Mouse (Mus musculus) myocyte (in vitro differentiated cells): Measurements from ENCODE around the gene Ppp2r5e.

Source experiments
- CEBPB ChIP-seq: IDR thresholded peaks from 2 replicates; pipeline ENCODE4 v1.6.1; 2011; ENCODE audit warnings: mild to moderate bottlenecking, moderate library complexity; ENCODE audit not compliant: poor library complexity, insufficient read depth, severe bottlenecking
- E2F4 ChIP-seq: IDR thresholded peaks from one replicate; pipeline ENCODE4 v1.6.1; 2011; ENCODE audit warnings: mild to moderate bottlenecking, control low read depth, moderate library complexity; ENCODE audit not compliant: insufficient read depth
- MAX ChIP-seq: IDR thresholded peaks from one replicate; pipeline ENCODE4 v1.6.1; 2011; ENCODE audit warnings: low read depth, mild to moderate bottlenecking, control low read depth
- MYOD1 ChIP-seq, 3 experiments: IDR thresholded peaks; one replicate each; pipeline ENCODE4 v1.6.1; 2011; ENCODE audit warnings: control low read depth in 2 of 3, low read depth in 2 of 3, mild to moderate bottlenecking in 2 of 3, moderate library complexity in 1 of 3; ENCODE audit not compliant: insufficient read length in 2 of 3, control insufficient read depth in 1 of 3
- MYOG ChIP-seq, 3 experiments: IDR thresholded peaks; one replicate each; pipeline ENCODE4 v1.6.1; 2011; ENCODE audit warnings: control low read depth in 2 of 3, low read depth in 2 of 3, mild to moderate bottlenecking in 2 of 3; ENCODE audit not compliant: insufficient read length in 2 of 3, control insufficient read depth in 1 of 3, insufficient read depth in 1 of 3
- POLR2A ChIP-seq: IDR thresholded peaks from one replicate; pipeline ENCODE4 v1.6.1; 2011; ENCODE audit warnings: low read depth, mild to moderate bottlenecking, control low read depth, moderate library complexity; ENCODE audit not compliant: insufficient read length
- POLR2AphosphoS2 ChIP-seq: IDR thresholded peaks from one replicate; pipeline ENCODE4 v1.6.1; 2011; ENCODE audit warnings: low read depth, control low read depth; ENCODE audit not compliant: insufficient read length
- REST ChIP-seq: IDR thresholded peaks from one replicate; pipeline ENCODE4 v1.6.1; 2011; ENCODE audit warnings: mild to moderate bottlenecking, control low read depth, moderate library complexity; ENCODE audit not compliant: insufficient read depth, insufficient read length
- SRF ChIP-seq: IDR thresholded peaks from one replicate; pipeline ENCODE4 v1.6.1; 2011; ENCODE audit warnings: low read depth; ENCODE audit not compliant: control insufficient read depth, insufficient read length
- TCF12 ChIP-seq: IDR thresholded peaks from one replicate; pipeline ENCODE4 v1.6.1; 2011; ENCODE audit warnings: mild to moderate bottlenecking, control low read depth; ENCODE audit not compliant: poor library complexity, insufficient read depth, severe bottlenecking
- TCF3 ChIP-seq: IDR thresholded peaks from one replicate; pipeline ENCODE4 v1.6.1; 2011; ENCODE audit warnings: low read depth, control low read depth; ENCODE audit not compliant: insufficient read length
- USF1 ChIP-seq: IDR thresholded peaks from one replicate; pipeline ENCODE4 v1.6.1; 2011; ENCODE audit warnings: low read depth, mild to moderate bottlenecking, control low read depth, moderate library complexity

DNA sequence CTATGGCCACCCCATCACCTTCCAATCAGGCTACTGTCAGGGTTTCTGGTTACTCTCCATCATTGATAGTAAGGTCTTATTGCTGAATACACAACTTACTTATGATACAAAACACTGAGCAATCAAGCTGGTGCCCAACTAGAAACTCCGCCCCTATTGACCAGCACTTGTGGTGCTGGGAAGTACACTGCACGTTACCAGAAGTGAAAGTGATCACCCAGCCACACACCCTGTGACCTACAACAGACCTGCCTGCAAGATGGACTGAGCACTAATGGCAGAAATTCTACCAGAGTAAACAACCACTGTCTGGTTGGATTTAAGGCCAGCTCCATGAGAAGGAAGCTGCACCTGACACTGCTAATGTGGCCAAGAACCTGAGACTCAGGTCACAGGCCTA, 42.3 kb upstream of the Ppp2r5e start:
- TF ChIP-seq POLR2A, result no peak
- no peak for TF ChIP-seq MYOD1 (IDR thresholded peaks at IDR 0.05; ENCODE audit: control insufficient read depth in 1 of 3, insufficient read length in 2 of 3, low read depth in 2 of 3)
- TF ChIP-seq TCF12, result no peak
- TF ChIP-seq MYOG (IDR thresholded peaks at IDR 0.05; ENCODE audit: control insufficient read depth in 1 of 3, insufficient read depth in 1 of 3, insufficient read length in 2 of 3, low read depth in 2 of 3), result no peak
- TF ChIP-seq E2F4, result no peak
- no peak for TF ChIP-seq CEBPB
- no peak for TF ChIP-seq MAX
- no peak for TF ChIP-seq USF1
- no peak for TF ChIP-seq POLR2AphosphoS2
- no peak for TF ChIP-seq SRF
- no peak for TF ChIP-seq TCF3
- no peak for TF ChIP-seq REST
